8 mouse cellular contexts compared by ENCODE assay signal in the genomic region with DNA sequence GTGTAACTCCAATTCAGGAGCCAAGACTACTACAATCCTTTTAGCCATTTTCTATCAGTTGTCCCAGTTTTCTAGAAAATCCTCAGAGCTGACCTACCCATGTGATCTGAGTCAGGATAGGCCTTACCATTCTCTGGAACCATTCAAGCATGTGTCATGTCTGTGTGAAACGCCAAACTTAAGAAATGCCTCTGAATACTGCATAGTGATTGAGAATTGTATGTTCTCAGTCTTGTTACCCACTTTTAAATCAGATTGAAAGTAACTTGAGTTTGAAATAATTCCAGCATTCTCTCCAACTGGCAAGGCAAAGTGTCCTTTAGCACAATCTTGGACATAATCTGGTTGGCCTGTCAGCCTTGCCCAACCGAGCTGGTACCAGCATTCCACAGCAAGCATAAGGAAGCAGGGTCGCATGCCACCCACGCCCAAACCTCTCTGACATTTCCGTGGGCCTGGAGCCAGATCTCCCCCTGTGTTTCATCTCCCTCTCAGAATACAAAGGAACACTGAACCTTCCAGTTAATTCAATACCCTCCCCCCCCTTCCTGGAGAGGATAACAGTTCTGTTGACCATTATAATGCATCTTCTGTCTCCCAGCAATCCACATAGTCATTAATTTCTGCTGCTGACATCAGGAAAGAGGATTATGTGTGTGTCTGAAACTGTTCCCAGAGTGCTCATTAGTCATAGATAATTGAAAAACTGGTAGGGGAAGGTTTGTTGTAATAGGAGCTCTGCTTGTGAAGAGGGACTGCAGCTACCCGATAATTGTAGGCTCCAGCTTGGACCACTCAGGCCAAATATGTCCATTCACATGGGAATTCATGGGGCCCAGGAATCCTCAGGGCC.
DNase-seq lines count a peak whose midpoint lies in the region; ATAC-seq lines count a peak whose summit lies in the region.

No protein-coding gene starts in this region.

- H3K36me3 ChIP-seq in hindbrain, embryonic 12.5 days = no peaks in the 10 kb centered on the region
- no peaks in the 10 kb centered on the region for H3K36me3 ChIP-seq in liver, embryonic 11.5 days (ENCODE audit: control insufficient read depth, insufficient read depth, low read length)

- no peaks in the 10 kb centered on the region for H3K9me3 ChIP-seq in hindbrain, embryonic 12.5 days (replicated peaks)
- no peaks in the 10 kb centered on the region for H3K9me3 ChIP-seq in liver, embryonic 11.5 days (ENCODE audit: control insufficient read depth, low read length)

- peak; percentile 86 for ATAC-seq in hindbrain, embryonic 12.5 days (ENCODE audit: low FRiP score)
- ATAC-seq in liver, embryonic 11.5 days (replicated peaks; ENCODE audit: low FRiP score) = 0 out of 2 replicates have a peak, but pooled peaks have one; percentile 18

- H3K4me1 ChIP-seq in hindbrain, embryonic 12.5 days = peaks cover 18% of the 10 kb centered on the region
- H3K4me1 ChIP-seq in liver, embryonic 11.5 days (replicated peaks; ENCODE audit: control insufficient read depth, insufficient read depth, low read length) = peaks cover 4% of the 10 kb centered on the region; the same call in 1 of the 2 replicates

- peak overlapping the region; percentile 35 for H3K27ac ChIP-seq in hindbrain, embryonic 12.5 days
- no peak overlapping the region for H3K27ac ChIP-seq in liver, embryonic 11.5 days (ENCODE audit: low read depth, low read length)

- H3K27me3 ChIP-seq in hindbrain, embryonic 12.5 days = no peaks in the 10 kb centered on the region
- H3K27me3 ChIP-seq in liver, embryonic 11.5 days (replicated peaks; ENCODE audit: control insufficient read depth, insufficient read depth, low read length) = no peaks in the 10 kb centered on the region

- no peak overlapping the region for H3K9ac ChIP-seq in hindbrain, embryonic 12.5 days
- no peak overlapping the region for H3K9ac ChIP-seq in liver, embryonic 11.5 days (ENCODE audit: low read depth, low read length)

- 21% methylated on average over 6 of the region's 6 CpGs for WGBS in hindbrain, embryonic 12.5 days
- WGBS in liver, embryonic 11.5 days = 54% methylated on average over 6 of the region's 6 CpGs

- no peak overlapping the region for H3K4me2 ChIP-seq in hindbrain, embryonic 12.5 days (replicated peaks)
- H3K4me2 ChIP-seq in liver, embryonic 11.5 days = no peak overlapping the region

- peak; percentile 28 for DNase-seq in layer of hippocampus, adult 9-11 months
- DNase-seq in layer of hippocampus, adult 9-10 months (ENCODE audit: low spot score) = no peak
- DNase-seq in embryo, embryonic 10 days (ENCODE audit: low spot score) = peak; percentile 55
- DNase-seq in liver, embryonic 11.5 days (ENCODE audit: low spot score) = no peak
- DNase-seq in retina, postnatal 7 days (ENCODE audit: low read depth, low spot score) = peak; percentile 35
- DNase-seq in spleen, postnatal 4 days (ENCODE audit: low spot score in 2 of 2) = no peak
- no peak for DNase-seq in urinary bladder, postnatal 36 days (ENCODE audit: low spot score in 2 of 2)

- no peak overlapping the region for H3K4me3 ChIP-seq in hindbrain, embryonic 12.5 days
- H3K4me3 ChIP-seq in liver, embryonic 11.5 days (ENCODE audit: low read depth, low read length) = no peak overlapping the region

Comparison
In these comparisons a context has a peak if more than half of its experiments do, and no peak if none do; other contexts are left out.
1. DNase-seq: peak in layer of hippocampus, adult 9-11 months (single experiment), embryo, embryonic 10 days (single experiment) and retina, postnatal 7 days (single experiment); none in layer of hippocampus, adult 9-10 months (single experiment), liver, embryonic 11.5 days (single experiment), spleen, postnatal 4 days (0 of 2) and urinary bladder, postnatal 36 days (0 of 2).